23 mouse cellular contexts compared by ENCODE assay signal in genomic region chr5:32353280-32353679, GRCm38 (mm10).
DNase-seq lines count a peak whose midpoint lies in the region; ATAC-seq lines count a peak whose summit lies in the region.
"Had no signal": no experiment of that assay in that cellular context is flagged by ENCODE, and none has a peak within 500 bp of the region (broad histone marks: within the 10 kb centered on the region; RNA-seq: fewer than 3 reads in every experiment).

No protein-coding gene starts in this region.

- no peak overlapping the region for H3K27ac ChIP-seq in kidney, embryonic 14.5 days (ENCODE audit: low read depth, low read length)
- peak overlapping the region; percentile 58 for H3K27ac ChIP-seq in lung, embryonic 15.5 days
- H3K27ac ChIP-seq: embryonic facial prominence, embryonic 12.5 days; forebrain, embryonic 15.5 days; heart, adult 2 months; hindbrain, embryonic 13.5 days; liver, embryonic 14.5 days; stomach, embryonic 15.5 days had no signal

- no peak for ATAC-seq in kidney, embryonic 14.5 days (ENCODE audit: low FRiP score, low TSS enrichment)
- ATAC-seq in lung, embryonic 15.5 days (ENCODE audit: borderline replicate concordance, extremely low read depth, low FRiP score, low TSS enrichment) = peak; percentile 20; the same call in 1 of the 2 replicates
- ATAC-seq: forebrain, embryonic 15.5 days had no signal

- no peaks in the 10 kb centered on the region for H3K27me3 ChIP-seq in kidney, embryonic 14.5 days (ENCODE audit: control insufficient read depth, insufficient read depth, low read length)
- H3K27me3 ChIP-seq in lung, embryonic 15.5 days = no peaks in the 10 kb centered on the region
- H3K27me3 ChIP-seq: CH12.LX; embryonic facial prominence, embryonic 12.5 days; forebrain, embryonic 15.5 days; hindbrain, embryonic 13.5 days; stomach, embryonic 15.5 days had no signal

- no peaks in the 10 kb centered on the region for H3K36me3 ChIP-seq in kidney, embryonic 14.5 days (ENCODE audit: control insufficient read depth, insufficient read depth, low read length)
- H3K36me3 ChIP-seq in lung, embryonic 15.5 days = no peaks in the 10 kb centered on the region
- H3K36me3 ChIP-seq: embryonic facial prominence, embryonic 12.5 days; forebrain, embryonic 15.5 days; G1E; hindbrain, embryonic 13.5 days; stomach, embryonic 15.5 days had no signal

- no peaks in the 10 kb centered on the region for H3K9me3 ChIP-seq in kidney, embryonic 14.5 days (ENCODE audit: control insufficient read depth, low read length)
- H3K9me3 ChIP-seq in lung, embryonic 15.5 days = no peaks in the 10 kb centered on the region
- H3K9me3 ChIP-seq: embryonic facial prominence, embryonic 12.5 days; forebrain, embryonic 15.5 days; G1E; hindbrain, embryonic 13.5 days; stomach, embryonic 15.5 days had no signal

- H3K4me1 ChIP-seq in kidney, embryonic 14.5 days (ENCODE audit: control insufficient read depth, insufficient read depth, low read length) = peaks cover 4% of the 10 kb centered on the region; the same call in 1 of the 2 replicates
- H3K4me1 ChIP-seq in lung, embryonic 15.5 days = peaks cover 35% of the 10 kb centered on the region
- H3K4me1 ChIP-seq: embryonic facial prominence, embryonic 12.5 days; forebrain, embryonic 15.5 days; hindbrain, embryonic 13.5 days had no signal

- 85% methylated on average over 2 of the region's 2 CpGs for WGBS in kidney, embryonic 14.5 days
- 60% methylated on average over 2 of the region's 2 CpGs for WGBS in lung, embryonic 15.5 days

- no peak overlapping the region for H3K9ac ChIP-seq in kidney, embryonic 14.5 days (ENCODE audit: low read depth, low read length)
- H3K9ac ChIP-seq in lung, embryonic 15.5 days = no peak overlapping the region
- H3K9ac ChIP-seq: embryonic facial prominence, embryonic 12.5 days; forebrain, embryonic 15.5 days; hindbrain, embryonic 13.5 days; liver, embryonic 14.5 days; stomach, embryonic 15.5 days had no signal

- peak; percentile 20 for DNase-seq in kidney, adult 11 months
- peak; percentile 16 for DNase-seq in ZHBTc4 (ENCODE audit: low read depth, low spot score)
- DNase-seq in lung, postnatal 36 days = peak; percentile 80
- no peak for DNase-seq in cerebellum, adult 9-11 months
- DNase-seq in spleen, postnatal 36 days (ENCODE audit: low spot score in 2 of 2) = no peak
- DNase-seq in gastrocnemius, adult 8-10 months (ENCODE audit: low spot score in 2 of 2) = no peak
- DNase-seq: adrenal gland, postnatal 14 days; B cell, adult 2 months; cerebellum, postnatal 14 days; gastrocnemius, postnatal 14 days; heart, adult 2 months; right cerebral cortex, postnatal 4 days; thymus, adult 18-20 months had no signal

- H3K4me2 ChIP-seq in kidney, embryonic 14.5 days (replicated peaks; ENCODE audit: low read depth, low read length) = no peak overlapping the region
- H3K4me2 ChIP-seq in lung, embryonic 15.5 days = peak overlapping the region; percentile 17; the same call in 1 of the 2 replicates
- H3K4me2 ChIP-seq: embryonic facial prominence, embryonic 12.5 days; forebrain, embryonic 15.5 days; hindbrain, embryonic 13.5 days; midbrain, embryonic 11.5 days; stomach, embryonic 15.5 days had no signal

- no peak overlapping the region for H3K4me3 ChIP-seq in kidney, embryonic 14.5 days (ENCODE audit: low read length)
- no peak overlapping the region for H3K4me3 ChIP-seq in lung, embryonic 15.5 days
- H3K4me3 ChIP-seq: embryonic facial prominence, embryonic 12.5 days; forebrain, embryonic 15.5 days; heart, adult 2 months; hindbrain, embryonic 13.5 days; stomach, embryonic 15.5 days had no signal

Comparison
In these comparisons a context has a peak if more than half of its experiments do, and no peak if none do; other contexts are left out.
1. DNase-seq: peak in kidney, adult 11 months (single experiment), ZHBTc4 (single experiment) and lung, postnatal 36 days (single experiment); none in cerebellum, adult 9-11 months (single experiment), spleen, postnatal 36 days (0 of 2) and gastrocnemius, adult 8-10 months (0 of 2).